Mouse (Mus musculus) neural tube, embryonic 13.5 days (tissue): ENCODE measurements around the gene Slc6a6. TPM values are rescaled to one million over a fixed set of nuclear protein-coding genes. Genes with fewer than 3 reads are reported as not detected.

Source experiments
- ATAC-seq: fragments of 200-750 bp; cut with Nextera tagmentation; 2 replicates; pipeline ENCODE4 v1.8.0; 2017; ENCODE audit warnings: low read depth, mild to moderate bottlenecking, moderate TSS enrichment, moderate library complexity
- H3K27ac ChIP-seq: fragments of 300-500 bp; sonication (generic); replicated peaks from 2 replicates; pipeline ENCODE4 v1.5.1; 2015; ENCODE audit warnings: moderate library complexity, mild to moderate bottlenecking, inconsistent platforms
- H3K27me3 ChIP-seq: fragments of 300-500 bp; sonication (generic); 2 replicates; pipeline ENCODE4 v1.6.1; 2015; ENCODE audit warnings: mild to moderate bottlenecking, inconsistent platforms
- H3K36me3 ChIP-seq: fragments of 300-500 bp; sonication (generic); 2 replicates; pipeline ENCODE4 v1.6.1; 2015; ENCODE audit warnings: mild to moderate bottlenecking, inconsistent platforms
- H3K4me1 ChIP-seq: fragments of 300-500 bp; sonication (generic); replicated peaks from 2 replicates; pipeline ENCODE4 v1.6.1; 2015; ENCODE audit warnings: inconsistent platforms
- H3K4me2 ChIP-seq: fragments of 300-500 bp; sonication (generic); 2 replicates; pipeline ENCODE4 v1.6.1; 2015; ENCODE audit warnings: inconsistent platforms, mild to moderate bottlenecking, moderate library complexity
- H3K4me3 ChIP-seq: fragments of 300-500 bp; sonication (generic); 2 replicates; pipeline ENCODE4 v1.5.1; 2015; ENCODE audit warnings: mild to moderate bottlenecking, inconsistent platforms
- H3K9ac ChIP-seq: fragments of 300-500 bp; sonication (generic); 2 replicates; pipeline ENCODE4 v1.6.1; 2015; ENCODE audit warnings: moderate library complexity, mild to moderate bottlenecking, inconsistent platforms
- H3K9me3 ChIP-seq: fragments of 300-500 bp; sonication (generic); 2 replicates; pipeline ENCODE4 v1.6.1; 2016; ENCODE audit warnings: inconsistent platforms
- WGBS: fragments of 180-500 bp; shearing (Covaris S2); methylation state at CpG from one replicate; pipeline ENCODE4 v1.1.7; 2015; 5-methylcytosine and 5-hydroxymethylcytosine counted together
- polyA plus RNA-seq: library from polyadenylated mRNA; unstranded; fragments of >200 nt; fragmentation: Nextera tagmentation; extraction: Ambion mirVana; gene quantifications from 2 replicates; pipeline ENCODE4 v1.2.1, GENCODE M21; 2015

The Slc6a6 gene
- polyA plus RNA-seq, 1 experiment from 2014 or later, result 70.0 TPM

DNA sequence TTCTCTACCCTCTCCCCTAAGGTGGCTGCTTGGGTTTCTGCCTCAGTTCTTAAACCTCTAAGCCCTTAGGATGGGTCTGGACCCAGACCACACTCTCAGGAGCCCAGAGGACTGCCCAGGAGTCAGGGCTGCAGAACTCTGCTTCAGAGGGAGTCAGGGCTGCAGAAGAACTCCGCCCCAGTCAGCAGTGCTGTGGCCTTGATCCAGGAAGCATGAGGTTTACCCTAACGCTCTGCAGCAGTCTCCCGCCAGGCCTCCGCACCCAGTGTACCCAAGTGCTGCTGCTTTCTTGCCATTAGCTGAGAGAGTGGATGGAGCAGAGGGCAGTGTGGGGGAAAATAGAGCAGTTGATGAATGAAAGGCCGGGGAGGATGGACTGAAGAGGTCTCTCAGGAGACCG, 124.2 kb downstream of the Slc6a6 start:
- H3K4me2 ChIP-seq, result no peak overlapping the region
- H3K9ac ChIP-seq, result no peak overlapping the region
- H3K36me3 ChIP-seq, result no peaks in the 10 kb centered on the region
- no peak for ATAC-seq
- 63% methylated on average over 6 of the region's 6 CpGs for WGBS
- no peak overlapping the region for H3K27ac ChIP-seq
- H3K4me1 ChIP-seq, result peaks cover 48% of the 10 kb centered on the region
- peaks cover 31% of the 10 kb centered on the region for H3K27me3 ChIP-seq
- no peaks in the 10 kb centered on the region for H3K9me3 ChIP-seq
- no peak overlapping the region for H3K4me3 ChIP-seq

Other genes with a start within 250 kb of the Slc6a6 start
- gene Chchd4, start 210.5 kb upstream of the Slc6a6 start, polyA plus RNA-seq, result 27.5 and 30.7 TPM in 2 replicates
- gene Tmem43, start 210.3 kb upstream of the Slc6a6 start, polyA plus RNA-seq, result 39.5 and 42.3 TPM in 2 replicates
- gene Xpc, start 168.2 kb upstream of the Slc6a6 start, polyA plus RNA-seq, result 21.1 and 21.6 TPM in 2 replicates
- gene Lsm3, start 168.1 kb upstream of the Slc6a6 start, polyA plus RNA-seq, result 167 and 180 TPM in 2 replicates
- 4.5 and 4.9 TPM in 2 replicates for gene Grip2, start 143.2 kb downstream of the Slc6a6 start, polyA plus RNA-seq
- gene Ccdc174, start 194.0 kb downstream of the Slc6a6 start, polyA plus RNA-seq, result 51.4 and 54.7 TPM in 2 replicates
- gene 4930590J08Rik, start 218.8 kb downstream of the Slc6a6 start, polyA plus RNA-seq, result 1.0 TPM in 2 replicates